Mouse (Mus musculus) heart, adult 8-10 months (tissue): ENCODE data around the gene Pkd1. TPM values are rescaled to one million over a fixed set of nuclear protein-coding genes. Genes with fewer than 3 reads are reported as not detected.
A peak's percentile ranks its signal among the peaks of the same experiment; 100 is the strongest.

ENCODE experiments used
- DNase-seq: peaks from one replicate; pipeline ENCODE4 v3.0.0; 2022; ENCODE audit warnings: low spot score
- total RNA-seq, 4 experiments: library from RNA; stranded (reverse); gene quantifications; 2 replicates each; pipeline ENCODE4 v1.2.4; 2022

Gene Pkd1
- total RNA-seq, 4 experiments from 2014 or later = 27.8 to 43.0 (median 34.9) TPM

GRCm38 (mm10) chr17:24533099-24533992 lies 16.3 kb upstream of the Pkd1 start:
- DNase-seq = peak; percentile 71

GRCm38 (mm10) chr17:24534160-24534718 lies 15.4 kb upstream of the Pkd1 start, which contains the start of gene Rab26:
Gene Rab26 (minus strand): TSS chr17:24534210.
- DNase-seq = no peak

- DNase-seq = no peak
Measured at GRCm38 (mm10) chr17:24535300-24535699, 14.3 kb upstream of the Pkd1 start.

- no peak for DNase-seq
Measured at GRCm38 (mm10) chr17:24537536-24537935, 12.1 kb upstream of the Pkd1 start.

- no peak for DNase-seq
Measured at GRCm38 (mm10) chr17:24538950-24539349, 10.7 kb upstream of the Pkd1 start.

GRCm38 (mm10) chr17:24540375-24540774 lies 9.3 kb upstream of the Pkd1 start:
- peak; percentile 60 for DNase-seq

- DNase-seq = no peak
Measured at GRCm38 (mm10) chr17:24544613-24545012, 5.0 kb upstream of the Pkd1 start.

GRCm38 (mm10) chr17:24545247-24545646 lies 4.4 kb upstream of the Pkd1 start:
- DNase-seq = no peak

- no peak for DNase-seq
Measured at GRCm38 (mm10) chr17:24546234-24546633, 3.4 kb upstream of the Pkd1 start.

- peak; percentile 42 for DNase-seq
Measured at GRCm38 (mm10) chr17:24548435-24548834, 1.2 kb upstream of the Pkd1 start.

- DNase-seq = peak; percentile 72
Measured at GRCm38 (mm10) chr17:24548921-24549617, 565 bp upstream of the Pkd1 start.

GRCm38 (mm10) chr17:24550416-24551049 lies 899 bp downstream of the Pkd1 start:
- peak; percentile 76 for DNase-seq

- DNase-seq = no peak
Measured at GRCm38 (mm10) chr17:24551050-24551444, 1.4 kb downstream of the Pkd1 start.

- DNase-seq = peak; percentile 73
Measured at GRCm38 (mm10) chr17:24557091-24557490, 7.5 kb downstream of the Pkd1 start.

GRCm38 (mm10) chr17:24558600-24559099 lies 9.0 kb downstream of the Pkd1 start:
- peak; percentile 58 for DNase-seq

- peak; percentile 40 for DNase-seq
Measured at GRCm38 (mm10) chr17:24559146-24559545, 9.5 kb downstream of the Pkd1 start.

- DNase-seq = no peak
Measured at GRCm38 (mm10) chr17:24560301-24561028, 10.8 kb downstream of the Pkd1 start.

GRCm38 (mm10) chr17:24561592-24561991 lies 12.0 kb downstream of the Pkd1 start:
- DNase-seq = no peak

GRCm38 (mm10) chr17:24563638-24564037 lies 14.0 kb downstream of the Pkd1 start:
- no peak for DNase-seq

GRCm38 (mm10) chr17:24564422-24564821 lies 14.8 kb downstream of the Pkd1 start:
- DNase-seq = no peak

- DNase-seq = no peak
Measured at GRCm38 (mm10) chr17:24565092-24565491, 15.5 kb downstream of the Pkd1 start.
